Mouse (Mus musculus): ENCODE data around the gene Tmem202.

Tmem202 gene

GRCm38 (mm10) chr9:59533422-59533821 is 6.2 kb downstream of the Tmem202 start:
- no peak for DNase-seq

- DNase-seq, result no peak
These were observed 8.0 kb downstream of the Tmem202 start for GRCm38 (mm10) chr9:59531645-59532044.

GRCm38 (mm10) chr9:59528274-59528673 is 11.4 kb downstream of the Tmem202 start:
- DNase-seq, result no peak

GRCm38 (mm10) chr9:59527580-59527979 is 12.1 kb downstream of the Tmem202 start:
- DNase-seq, result no peak

GRCm38 (mm10) chr9:59526727-59527126 is 12.9 kb downstream of the Tmem202 start:
- no peak for DNase-seq

GRCm38 (mm10) chr9:59522906-59523305 is 16.7 kb downstream of the Tmem202 start:
- DNase-seq, result peak; percentile 29 to 56

GRCm38 (mm10) chr9:59519396-59519795 is 20.3 kb downstream of the Tmem202 start:
- DNase-seq, result no peak

- DNase-seq, result peak; percentile 54 to 66
These were observed 20.7 kb downstream of the Tmem202 start for GRCm38 (mm10) chr9:59518976-59519375.

- DNase-seq, result no peak
These were observed 22.5 kb downstream of the Tmem202 start for GRCm38 (mm10) chr9:59517127-59517526.

- DNase-seq, result no peak
These were observed 24.6 kb downstream of the Tmem202 start for GRCm38 (mm10) chr9:59515069-59515468.

GRCm38 (mm10) chr9:59512381-59512780 is 27.3 kb downstream of the Tmem202 start:
- DNase-seq, result no peak

- no peak for DNase-seq
These were observed 31.5 kb downstream of the Tmem202 start for GRCm38 (mm10) chr9:59508146-59508545.

- no peak for DNase-seq
These were observed 52.3 kb downstream of the Tmem202 start for GRCm38 (mm10) chr9:59487331-59487730.

GRCm38 (mm10) chr9:59486549-59487065 is 53.0 kb downstream of the Tmem202 start, which contains the start of gene Arih1:
TSS of gene Arih1 (minus strand) at chr9:59486618.
- peak; percentile 99 to 100 for DNase-seq

GRCm38 (mm10) chr9:59486076-59486518 is 53.5 kb downstream of the Tmem202 start:
- DNase-seq, result no peak

- peak; percentile 80 to 85 for DNase-seq
These were observed 54.1 kb downstream of the Tmem202 start for GRCm38 (mm10) chr9:59485511-59486075.

GRCm38 (mm10) chr9:59484760-59485159 is 54.9 kb downstream of the Tmem202 start:
- no peak for DNase-seq

GRCm38 (mm10) chr9:59482419-59482818 is 57.2 kb downstream of the Tmem202 start:
- DNase-seq, result peak; percentile 24 to 47

- no peak for DNase-seq
These were observed 63.0 kb downstream of the Tmem202 start for GRCm38 (mm10) chr9:59476617-59477016.

- no peak for DNase-seq
These were observed 64.8 kb downstream of the Tmem202 start for GRCm38 (mm10) chr9:59474838-59475237.

GRCm38 (mm10) chr9:59473171-59473570 is 66.5 kb downstream of the Tmem202 start:
- no peak for DNase-seq

GRCm38 (mm10) chr9:59469446-59469845 is 70.2 kb downstream of the Tmem202 start:
- DNase-seq, result no peak
